Mouse (Mus musculus): ENCODE data around the gene Pmm1. TPM values are rescaled to one million over a fixed set of nuclear protein-coding genes. Genes with fewer than 3 reads are reported as not detected.

The Pmm1 gene
- polyA plus RNA-seq, 1 experiment from 2014 or later, result 96.6 TPM

DNA sequence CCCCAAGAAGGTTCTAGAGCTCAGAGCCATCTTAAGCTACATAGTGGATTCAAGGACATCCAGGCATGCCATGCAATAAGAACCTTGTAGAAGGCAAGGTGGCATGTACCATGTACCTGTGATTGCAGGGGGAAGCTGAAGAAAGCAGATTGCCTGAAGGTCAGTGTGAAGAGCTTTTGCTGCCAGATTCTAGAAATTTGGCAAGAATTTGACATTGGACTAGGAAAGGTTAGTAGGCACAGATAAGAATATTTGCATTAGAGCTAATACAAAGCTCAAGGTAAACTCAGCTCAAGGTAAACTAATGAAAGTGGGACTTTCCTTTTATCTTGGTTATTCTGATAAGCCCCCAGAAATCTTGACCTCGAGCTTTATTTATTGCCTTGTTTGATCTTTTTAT lies 3.5 kb upstream of the Pmm1 start:
- no peaks in the 10 kb centered on the region for H3K36me3 ChIP-seq (ENCODE audit: control insufficient read depth, insufficient read depth, low read length)
- H3K9me3 ChIP-seq (ENCODE audit: control insufficient read depth, low read length), result no peaks in the 10 kb centered on the region
- no peak overlapping the region for H3K4me2 ChIP-seq (ENCODE audit: low read depth, low read length)
- 75% methylated on average over 1 of the region's 1 CpGs for WGBS
- no peaks in the 10 kb centered on the region for H3K27me3 ChIP-seq (ENCODE audit: control insufficient read depth, insufficient read depth, low read length)
- H3K9ac ChIP-seq (replicated peaks; ENCODE audit: low read depth, low read length), result no peak overlapping the region
- no peak for ATAC-seq (ENCODE audit: low read depth)
- no peaks in the 10 kb centered on the region for H3K4me1 ChIP-seq (ENCODE audit: control insufficient read depth, insufficient read depth, low read length)
- H3K27ac ChIP-seq (ENCODE audit: low read depth, low read length), result no peak overlapping the region
- no peak overlapping the region for H3K4me3 ChIP-seq (ENCODE audit: low read depth, low read length)

GRCm38 (mm10) chr15:81961078-81961451 lies 335 bp upstream of the Pmm1 start:
- H3K9ac ChIP-seq (replicated peaks; ENCODE audit: low read depth, low read length), result no peak overlapping the region
- WGBS, result 2% methylated on average over 5 of the region's 8 CpGs
- no peak; the same call in 1 of the 2 replicates for ATAC-seq (ENCODE audit: low read depth)
- no peaks in the 10 kb centered on the region for H3K36me3 ChIP-seq (ENCODE audit: control insufficient read depth, insufficient read depth, low read length)
- no peaks in the 10 kb centered on the region for H3K27me3 ChIP-seq (ENCODE audit: control insufficient read depth, insufficient read depth, low read length)
- H3K4me3 ChIP-seq (ENCODE audit: low read depth, low read length), result peak overlapping the region; percentile 65
- H3K4me1 ChIP-seq (ENCODE audit: control insufficient read depth, insufficient read depth, low read length), result no peaks in the 10 kb centered on the region
- H3K4me2 ChIP-seq (ENCODE audit: low read depth, low read length), result peak overlapping the region; percentile 94
- H3K27ac ChIP-seq (ENCODE audit: low read depth, low read length), result no peak overlapping the region
- no peaks in the 10 kb centered on the region for H3K9me3 ChIP-seq (ENCODE audit: control insufficient read depth, low read length)

DNA sequence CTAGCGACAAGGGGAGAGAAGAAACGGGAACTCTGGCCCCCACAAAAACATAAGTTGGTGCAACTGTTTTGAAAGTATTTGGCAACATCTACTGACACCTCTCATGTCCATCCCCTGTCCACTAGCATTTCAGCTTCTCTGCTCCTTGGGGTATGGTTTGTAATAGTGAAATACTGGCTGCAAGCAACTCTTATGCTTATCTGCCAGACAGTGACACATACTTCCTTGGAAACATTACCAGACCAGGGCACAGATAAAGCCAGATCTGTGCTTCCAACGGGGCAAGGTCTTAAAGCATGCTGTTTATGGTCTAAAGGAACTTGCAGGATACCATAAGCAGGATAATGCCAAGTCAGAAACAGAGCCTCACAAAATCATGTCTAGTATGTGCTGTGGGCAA lies 1.8 kb downstream of the Pmm1 start:
- Histone ChIP-seq H3K27ac (ENCODE audit: low read depth, low read length) (no peak overlapping the region), H3K36me3 (ENCODE audit: control insufficient read depth, insufficient read depth, low read length) (peaks cover 7% of the 10 kb centered on the region), H3K9ac (replicated peaks; ENCODE audit: low read depth, low read length) (no peak overlapping the region), H3K4me1 (ENCODE audit: control insufficient read depth, insufficient read depth, low read length) (no peaks in the 10 kb centered on the region), H3K4me2 (ENCODE audit: low read depth, low read length) (no peak overlapping the region), H3K27me3 (ENCODE audit: control insufficient read depth, insufficient read depth, low read length) (no peaks in the 10 kb centered on the region), H3K9me3 (ENCODE audit: control insufficient read depth, low read length) (no peaks in the 10 kb centered on the region), H3K4me3 (ENCODE audit: low read depth, low read length) (no peak overlapping the region)
- ATAC-seq (ENCODE audit: low read depth), result no peak
- WGBS, result 96% methylated on average over 3 of the region's 3 CpGs

DNA sequence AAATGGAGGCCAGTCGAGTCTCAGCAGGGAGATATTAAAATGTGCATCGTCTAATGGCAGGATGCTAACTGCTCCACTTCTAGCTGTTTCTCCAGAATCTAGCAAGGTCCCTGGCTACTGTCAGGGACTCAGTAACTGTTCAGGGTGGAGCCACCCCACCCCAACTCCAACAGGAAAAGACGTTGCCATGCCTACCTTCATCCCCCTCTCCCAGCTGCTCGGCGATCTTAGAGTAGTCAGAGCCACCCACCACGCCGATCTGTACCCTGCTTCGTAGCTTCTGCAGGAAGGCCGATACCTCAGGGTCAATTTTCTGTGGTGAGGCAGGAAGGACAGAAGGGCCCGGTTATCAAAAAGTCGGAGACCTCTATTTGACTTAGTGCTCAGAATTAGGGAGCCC lies 3.1 kb downstream of the Pmm1 start:
- 93% methylated on average over 11 of the region's 11 CpGs for WGBS
- no peak for ATAC-seq (ENCODE audit: low read depth)
- H3K9me3 ChIP-seq (ENCODE audit: control insufficient read depth, low read length), result no peaks in the 10 kb centered on the region

DNA sequence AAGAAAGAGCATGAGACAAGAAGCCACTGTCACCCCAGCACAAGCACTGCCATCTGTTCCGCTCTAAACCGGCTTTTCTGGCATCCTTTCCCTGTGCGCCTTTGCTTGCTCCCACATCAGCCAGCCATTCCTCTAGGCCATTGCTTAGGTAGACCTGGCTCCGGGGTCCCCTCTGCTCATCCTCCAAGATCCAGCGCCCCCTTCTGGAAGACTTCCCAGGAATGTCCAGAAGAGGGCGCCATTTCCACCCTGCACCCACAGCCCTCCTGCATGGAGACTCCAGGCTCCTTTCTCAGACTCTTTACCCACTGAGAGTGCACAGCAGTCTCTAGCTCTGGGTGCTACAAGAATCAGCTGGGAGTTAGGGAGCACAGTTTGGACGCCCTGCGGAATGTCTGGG lies 4.3 kb downstream of the Pmm1 start:
- Histone ChIP-seq H3K27me3 (ENCODE audit: control insufficient read depth, insufficient read depth, low read length) (no peaks in the 10 kb centered on the region), H3K36me3 (ENCODE audit: control insufficient read depth, insufficient read depth, low read length) (peaks cover 16% of the 10 kb centered on the region), H3K9ac (replicated peaks; ENCODE audit: low read depth, low read length) (no peak overlapping the region), H3K9me3 (ENCODE audit: control insufficient read depth, low read length) (no peaks in the 10 kb centered on the region), H3K4me3 (ENCODE audit: low read depth, low read length) (no peak overlapping the region), H3K27ac (ENCODE audit: low read depth, low read length) (no peak overlapping the region), H3K4me2 (ENCODE audit: low read depth, low read length) (no peak overlapping the region), H3K4me1 (ENCODE audit: control insufficient read depth, insufficient read depth, low read length) (no peaks in the 10 kb centered on the region)
- ATAC-seq (ENCODE audit: low read depth), result no peak
- 53% methylated on average over 8 of the region's 8 CpGs for WGBS

More for the DNA sequence above, 3.1 kb downstream of the Pmm1 start:
- Histone ChIP-seq H3K36me3 (ENCODE audit: control insufficient read depth, insufficient read depth, low read length) (peaks cover 8% of the 10 kb centered on the region), H3K27me3 (ENCODE audit: control insufficient read depth, insufficient read depth, low read length) (no peaks in the 10 kb centered on the region), H3K4me2 (ENCODE audit: low read depth, low read length) (no peak overlapping the region), H3K4me1 (ENCODE audit: control insufficient read depth, insufficient read depth, low read length) (no peaks in the 10 kb centered on the region), H3K9ac (replicated peaks; ENCODE audit: low read depth, low read length) (no peak overlapping the region), H3K27ac (ENCODE audit: low read depth, low read length) (no peak overlapping the region), H3K4me3 (ENCODE audit: low read depth, low read length) (no peak overlapping the region)

GRCm38 (mm10) chr15:81955414-81955813 lies 5.3 kb downstream of the Pmm1 start:
- ATAC-seq (ENCODE audit: low read depth), result no peak
- Histone ChIP-seq H3K9ac (replicated peaks; ENCODE audit: low read depth, low read length) (no peak overlapping the region), H3K27ac (ENCODE audit: low read depth, low read length) (no peak overlapping the region), H3K4me1 (ENCODE audit: control insufficient read depth, insufficient read depth, low read length) (no peaks in the 10 kb centered on the region), H3K27me3 (ENCODE audit: control insufficient read depth, insufficient read depth, low read length) (no peaks in the 10 kb centered on the region), H3K36me3 (ENCODE audit: control insufficient read depth, insufficient read depth, low read length) (peaks cover 19% of the 10 kb centered on the region), H3K9me3 (ENCODE audit: control insufficient read depth, low read length) (no peaks in the 10 kb centered on the region), H3K4me3 (ENCODE audit: low read depth, low read length) (no peak overlapping the region), H3K4me2 (ENCODE audit: low read depth, low read length) (no peak overlapping the region)
- 93% methylated on average over 15 of the region's 15 CpGs for WGBS

GRCm38 (mm10) chr15:81954716-81955115 lies 6.0 kb downstream of the Pmm1 start:
- Histone ChIP-seq H3K4me2 (ENCODE audit: low read depth, low read length) (no peak overlapping the region), H3K36me3 (ENCODE audit: control insufficient read depth, insufficient read depth, low read length) (peaks cover 22% of the 10 kb centered on the region), H3K9ac (replicated peaks; ENCODE audit: low read depth, low read length) (no peak overlapping the region), H3K4me3 (ENCODE audit: low read depth, low read length) (no peak overlapping the region), H3K9me3 (ENCODE audit: control insufficient read depth, low read length) (no peaks in the 10 kb centered on the region), H3K27ac (ENCODE audit: low read depth, low read length) (no peak overlapping the region), H3K27me3 (ENCODE audit: control insufficient read depth, insufficient read depth, low read length) (no peaks in the 10 kb centered on the region), H3K4me1 (ENCODE audit: control insufficient read depth, insufficient read depth, low read length) (no peaks in the 10 kb centered on the region)
- ATAC-seq (ENCODE audit: low read depth), result no peak
- 94% methylated on average over 6 of the region's 6 CpGs for WGBS

- Histone ChIP-seq H3K4me1 (ENCODE audit: control insufficient read depth, insufficient read depth, low read length) (no peaks in the 10 kb centered on the region), H3K36me3 (ENCODE audit: control insufficient read depth, insufficient read depth, low read length) (peaks cover 23% of the 10 kb centered on the region), H3K27me3 (ENCODE audit: control insufficient read depth, insufficient read depth, low read length) (no peaks in the 10 kb centered on the region), H3K9ac (replicated peaks; ENCODE audit: low read depth, low read length) (no peak overlapping the region), H3K27ac (ENCODE audit: low read depth, low read length) (no peak overlapping the region), H3K4me2 (ENCODE audit: low read depth, low read length) (no peak overlapping the region), H3K9me3 (ENCODE audit: control insufficient read depth, low read length) (no peaks in the 10 kb centered on the region), H3K4me3 (ENCODE audit: low read depth, low read length) (no peak overlapping the region)
- ATAC-seq (ENCODE audit: low read depth), result no peak
- 97% methylated on average over 9 of the region's 9 CpGs for WGBS
Observed at GRCm38 (mm10) chr15:81954151-81954583, 6.6 kb downstream of the Pmm1 start.

GRCm38 (mm10) chr15:81952310-81952709 lies 8.4 kb downstream of the Pmm1 start:
- H3K9me3 ChIP-seq (ENCODE audit: control insufficient read depth, low read length), result no peaks in the 10 kb centered on the region
- H3K27ac ChIP-seq (ENCODE audit: low read depth, low read length), result no peak overlapping the region
- ATAC-seq (ENCODE audit: low read depth), result no peak
- no peaks in the 10 kb centered on the region for H3K4me1 ChIP-seq (ENCODE audit: control insufficient read depth, insufficient read depth, low read length)
- WGBS, result 78% methylated on average over 4 of the region's 4 CpGs
- H3K36me3 ChIP-seq (ENCODE audit: control insufficient read depth, insufficient read depth, low read length), result peaks cover 28% of the 10 kb centered on the region
- H3K27me3 ChIP-seq (ENCODE audit: control insufficient read depth, insufficient read depth, low read length), result no peaks in the 10 kb centered on the region
- no peak overlapping the region for H3K4me3 ChIP-seq (ENCODE audit: low read depth, low read length)
- H3K4me2 ChIP-seq (ENCODE audit: low read depth, low read length), result no peak overlapping the region
- H3K9ac ChIP-seq (replicated peaks; ENCODE audit: low read depth, low read length), result no peak overlapping the region

GRCm38 (mm10) chr15:81951159-81951558 lies 9.6 kb downstream of the Pmm1 start:
- 92% methylated on average over 9 of the region's 9 CpGs for WGBS
- no peaks in the 10 kb centered on the region for H3K27me3 ChIP-seq (ENCODE audit: control insufficient read depth, insufficient read depth, low read length)
- no peak overlapping the region for H3K9ac ChIP-seq (replicated peaks; ENCODE audit: low read depth, low read length)
- H3K36me3 ChIP-seq (ENCODE audit: control insufficient read depth, insufficient read depth, low read length), result peaks cover 34% of the 10 kb centered on the region
- ATAC-seq (ENCODE audit: low read depth), result no peak
- H3K4me1 ChIP-seq (ENCODE audit: control insufficient read depth, insufficient read depth, low read length), result no peaks in the 10 kb centered on the region
- H3K4me3 ChIP-seq (ENCODE audit: low read depth, low read length), result no peak overlapping the region
- no peaks in the 10 kb centered on the region for H3K9me3 ChIP-seq (ENCODE audit: control insufficient read depth, low read length)
- no peak overlapping the region for H3K4me2 ChIP-seq (ENCODE audit: low read depth, low read length)
- no peak overlapping the region for H3K27ac ChIP-seq (ENCODE audit: low read depth, low read length)

Data from neural tube, embryonic 14.5 days (tissue).